Mouse (Mus musculus) myocyte (in vitro differentiated cells): Measurements from ENCODE around the gene Polr3b.

Experiments
- CEBPB ChIP-seq: IDR thresholded peaks from 2 replicates; pipeline ENCODE4 v1.6.1; 2011; ENCODE audit warnings: mild to moderate bottlenecking, moderate library complexity; ENCODE audit not compliant: poor library complexity, insufficient read depth, severe bottlenecking
- E2F4 ChIP-seq: IDR thresholded peaks from one replicate; pipeline ENCODE4 v1.6.1; 2011; ENCODE audit warnings: mild to moderate bottlenecking, control low read depth, moderate library complexity; ENCODE audit not compliant: insufficient read depth
- MAX ChIP-seq: IDR thresholded peaks from one replicate; pipeline ENCODE4 v1.6.1; 2011; ENCODE audit warnings: low read depth, mild to moderate bottlenecking, control low read depth
- MYOD1 ChIP-seq, 3 experiments: IDR thresholded peaks; one replicate each; pipeline ENCODE4 v1.6.1; 2011; ENCODE audit warnings: control low read depth in 2 of 3, low read depth in 2 of 3, mild to moderate bottlenecking in 2 of 3, moderate library complexity in 1 of 3; ENCODE audit not compliant: insufficient read length in 2 of 3, control insufficient read depth in 1 of 3
- POLR2A ChIP-seq: IDR thresholded peaks from one replicate; pipeline ENCODE4 v1.6.1; 2011; ENCODE audit warnings: low read depth, mild to moderate bottlenecking, control low read depth, moderate library complexity; ENCODE audit not compliant: insufficient read length
- POLR2AphosphoS2 ChIP-seq: IDR thresholded peaks from one replicate; pipeline ENCODE4 v1.6.1; 2011; ENCODE audit warnings: low read depth, control low read depth; ENCODE audit not compliant: insufficient read length
- REST ChIP-seq: IDR thresholded peaks from one replicate; pipeline ENCODE4 v1.6.1; 2011; ENCODE audit warnings: mild to moderate bottlenecking, control low read depth, moderate library complexity; ENCODE audit not compliant: insufficient read depth, insufficient read length
- TCF12 ChIP-seq: IDR thresholded peaks from one replicate; pipeline ENCODE4 v1.6.1; 2011; ENCODE audit warnings: mild to moderate bottlenecking, control low read depth; ENCODE audit not compliant: poor library complexity, insufficient read depth, severe bottlenecking
- TCF3 ChIP-seq: IDR thresholded peaks from one replicate; pipeline ENCODE4 v1.6.1; 2011; ENCODE audit warnings: low read depth, control low read depth; ENCODE audit not compliant: insufficient read length
- USF1 ChIP-seq: IDR thresholded peaks from one replicate; pipeline ENCODE4 v1.6.1; 2011; ENCODE audit warnings: low read depth, mild to moderate bottlenecking, control low read depth, moderate library complexity

DNA sequence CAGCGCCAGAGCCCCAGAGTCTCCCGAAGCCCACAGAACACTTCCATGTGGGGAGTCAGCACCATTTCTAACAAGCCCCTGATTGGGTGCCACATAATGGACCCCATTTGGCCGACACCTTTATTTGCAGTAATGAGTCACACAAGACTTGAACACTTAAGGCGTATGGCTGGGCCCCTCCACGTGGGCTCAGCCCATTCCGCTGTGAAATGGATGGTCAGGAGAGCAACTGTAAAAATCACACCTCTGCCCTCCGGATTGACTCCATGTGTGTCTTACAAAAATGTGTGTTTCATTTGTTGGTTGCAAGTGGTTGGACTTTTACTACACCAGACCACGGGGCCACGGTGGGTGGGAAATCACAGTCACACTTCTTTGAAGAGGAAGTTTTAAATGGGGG lies 108.9 kb downstream of the Polr3b start:
- TF ChIP-seq POLR2A (no peak), REST (no peak), TCF3 (no peak), USF1 (no peak), E2F4 (no peak), MAX (no peak), TCF12 (no peak), MYOD1 (IDR thresholded peaks at IDR 0.05; ENCODE audit: control insufficient read depth in 1 of 3, insufficient read length in 2 of 3, low read depth in 2 of 3) (no peak), POLR2AphosphoS2 (no peak), CEBPB (no peak)
